Mouse (Mus musculus): ENCODE measurements at regions not wholly inside any gene's neighbourhood (a gene's known extent, or its start where the extent isn't known, plus 50 kb on each side); places are given as distances from the start of the nearest gene placed in this dataset.

- no peak for ATAC-seq (replicated peaks; ENCODE audit: poor library complexity, severe bottlenecking)
These were observed 53.9 kb upstream of the Rasgef1b start for GRCm38 (mm10) chr5:99782806-99783205.

DNA sequence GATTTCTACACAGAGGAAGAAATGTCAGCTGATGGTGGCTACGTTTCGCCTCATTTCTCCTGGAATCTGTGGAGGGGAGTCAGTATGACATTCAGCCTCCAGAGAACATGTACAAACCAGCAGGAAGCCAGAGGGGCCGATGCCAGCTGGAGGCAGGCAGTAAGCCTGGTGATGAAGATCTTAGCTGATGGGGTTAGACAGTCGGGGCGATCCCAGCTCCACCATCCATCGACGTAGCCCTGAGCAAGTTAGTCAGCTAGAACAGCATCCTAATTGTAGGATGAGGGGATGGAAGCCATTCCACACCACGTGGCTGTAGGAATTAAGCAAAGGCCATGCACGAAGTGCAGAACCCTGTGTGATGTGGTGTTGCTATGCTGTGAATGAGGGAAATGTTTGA, 57.0 kb upstream of the Rasgef1b start:
- ATAC-seq (replicated peaks; ENCODE audit: poor library complexity, severe bottlenecking) = no peak

DNA sequence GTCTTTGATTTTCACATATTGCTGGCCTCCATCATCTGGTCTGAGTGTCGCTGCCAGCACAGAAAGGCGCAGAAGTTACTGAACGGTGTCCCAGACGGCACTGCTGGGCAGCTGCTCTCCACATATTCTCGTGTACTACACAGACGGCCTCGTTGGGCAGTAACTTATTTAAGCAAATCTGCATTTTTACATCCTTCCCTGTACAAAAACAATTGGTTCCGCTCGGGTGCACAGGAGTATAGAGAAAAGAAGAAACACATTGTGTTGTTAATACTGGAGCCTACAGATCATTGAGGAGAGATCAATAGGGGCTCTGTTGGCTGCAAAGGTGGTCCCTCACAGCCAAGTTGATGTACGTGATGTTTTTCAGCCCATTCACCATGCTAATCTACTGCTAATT, 58.4 kb upstream of the Rasgef1b start:
- no peak for ATAC-seq (replicated peaks; ENCODE audit: poor library complexity, severe bottlenecking)

DNA sequence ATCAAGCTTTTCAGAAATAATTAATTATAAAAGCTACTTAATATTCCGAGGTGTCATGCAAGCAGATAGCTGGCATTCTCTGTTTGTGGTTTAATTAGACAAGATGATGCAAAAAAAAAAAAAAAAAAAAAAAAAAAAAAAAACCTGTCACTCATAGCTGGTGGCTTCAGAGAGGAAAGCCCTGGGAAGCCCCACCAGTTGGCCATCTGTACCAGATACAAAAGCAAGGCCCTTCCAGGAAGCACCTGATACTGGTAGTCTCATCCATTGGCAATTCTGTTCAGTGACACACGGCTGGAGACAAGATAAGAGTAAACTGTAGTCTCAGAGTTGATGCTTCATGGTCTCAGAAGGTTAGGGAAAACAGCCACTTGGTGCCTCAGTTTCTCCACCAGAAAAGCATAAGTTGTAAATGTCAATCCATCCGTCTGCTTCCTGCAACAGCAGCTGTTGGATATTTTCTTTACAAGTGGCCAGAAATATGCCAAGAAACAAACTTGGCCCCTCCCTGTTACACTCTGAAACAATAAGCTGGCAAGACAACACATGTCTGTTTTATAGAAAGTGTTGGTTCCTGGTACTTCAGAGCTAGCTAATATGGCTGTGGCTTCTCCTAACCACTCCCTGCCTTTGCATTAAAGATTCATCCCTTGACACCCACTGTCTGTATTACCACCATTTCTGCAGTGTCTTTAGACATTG, 59.0 kb upstream of the Rasgef1b start:
- no peak for ATAC-seq (replicated peaks; ENCODE audit: poor library complexity, severe bottlenecking)

GRCm38 (mm10) chr5:99790733-99791132, 61.9 kb upstream of the Rasgef1b start:
- ATAC-seq (replicated peaks; ENCODE audit: poor library complexity, severe bottlenecking) = no peak

DNA sequence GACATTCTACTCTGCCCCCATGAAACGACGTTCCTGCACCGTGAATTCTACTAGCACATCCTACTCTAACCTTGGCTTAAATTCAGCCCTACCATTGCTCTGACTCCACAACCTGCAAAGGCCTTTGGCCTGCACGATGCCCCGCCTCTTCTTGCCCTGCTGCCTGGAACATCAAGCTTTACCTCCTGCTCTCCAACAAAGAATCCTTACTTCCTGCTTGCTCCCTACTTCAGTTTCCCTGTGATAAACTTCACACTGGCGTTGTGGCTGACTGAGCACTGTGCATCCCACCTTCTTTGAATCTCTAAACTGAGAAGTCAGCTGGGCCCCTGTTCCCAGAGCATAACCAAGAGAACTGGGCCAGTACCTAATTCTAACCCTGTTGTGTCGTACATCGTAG, 71.7 kb upstream of the Rasgef1b start:
- ATAC-seq (replicated peaks; ENCODE audit: poor library complexity, severe bottlenecking) = no peak

DNA sequence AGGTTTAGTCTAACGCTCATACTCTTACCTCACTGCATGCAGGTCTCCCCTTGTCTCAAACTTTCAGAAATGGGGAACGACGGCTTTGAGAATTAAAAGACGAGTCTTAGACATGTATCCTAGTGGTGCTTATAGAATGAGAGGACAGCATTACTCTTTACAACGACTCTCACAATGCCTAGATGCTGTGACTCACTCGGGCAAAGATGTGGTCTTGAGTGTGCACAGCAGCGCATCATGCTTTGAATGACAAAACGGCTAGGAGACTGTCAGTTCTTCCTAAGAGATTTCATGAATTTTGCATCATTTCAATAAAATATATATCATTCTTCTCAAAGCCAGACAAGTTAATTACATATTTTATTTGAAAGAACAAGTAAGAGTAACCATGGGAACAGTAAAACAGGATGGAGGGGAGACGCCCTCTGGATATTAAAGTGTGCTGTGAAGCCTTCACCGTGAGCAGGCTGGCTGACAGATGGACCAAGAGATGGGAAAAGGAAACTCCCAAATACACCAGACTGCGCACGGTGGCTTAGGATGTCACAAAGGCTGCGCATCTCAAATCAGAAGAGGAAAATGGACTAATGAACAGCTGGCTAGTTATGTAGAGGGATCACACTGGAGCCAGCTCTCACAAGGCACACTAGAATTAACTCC, 73.1 kb upstream of the Rasgef1b start:
- no peak for ATAC-seq (replicated peaks; ENCODE audit: poor library complexity, severe bottlenecking)

GRCm38 (mm10) chr5:99826861-99827260, 79.2 kb upstream of the Vamp9 start:
- no peak for ATAC-seq (replicated peaks; ENCODE audit: poor library complexity, severe bottlenecking)

GRCm38 (mm10) chr5:99828516-99828915, 77.5 kb upstream of the Vamp9 start:
- peak; percentile 55 for ATAC-seq (replicated peaks; ENCODE audit: poor library complexity, severe bottlenecking)

- no peak for ATAC-seq (replicated peaks; ENCODE audit: poor library complexity, severe bottlenecking)
These were observed 67.7 kb upstream of the Vamp9 start for GRCm38 (mm10) chr5:99838236-99838775.

DNA sequence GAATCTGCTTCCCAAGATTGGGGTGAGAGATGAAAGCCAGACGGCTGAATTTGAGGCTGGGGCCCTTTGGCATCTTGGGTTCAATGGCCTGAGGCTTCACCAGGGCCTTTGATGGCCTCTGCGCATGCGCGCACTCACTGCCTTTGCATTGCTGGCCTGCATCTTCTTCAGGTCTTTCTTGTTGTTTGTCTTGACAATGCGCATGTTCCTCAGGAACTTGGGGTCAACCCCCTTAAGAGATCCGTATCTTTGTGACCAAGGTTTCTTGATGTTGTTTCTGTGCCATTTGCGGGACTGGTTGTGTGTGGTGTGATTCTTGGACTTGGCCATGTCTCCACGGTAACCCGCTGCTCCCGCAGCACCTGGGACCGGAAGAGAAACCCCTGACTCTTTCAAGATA, 66.4 kb upstream of the Vamp9 start:
- no peak for ATAC-seq (replicated peaks; ENCODE audit: poor library complexity, severe bottlenecking)

GRCm38 (mm10) chr5:99840884-99841283, 65.2 kb upstream of the Vamp9 start:
- no peak for ATAC-seq (replicated peaks; ENCODE audit: poor library complexity, severe bottlenecking)

DNA sequence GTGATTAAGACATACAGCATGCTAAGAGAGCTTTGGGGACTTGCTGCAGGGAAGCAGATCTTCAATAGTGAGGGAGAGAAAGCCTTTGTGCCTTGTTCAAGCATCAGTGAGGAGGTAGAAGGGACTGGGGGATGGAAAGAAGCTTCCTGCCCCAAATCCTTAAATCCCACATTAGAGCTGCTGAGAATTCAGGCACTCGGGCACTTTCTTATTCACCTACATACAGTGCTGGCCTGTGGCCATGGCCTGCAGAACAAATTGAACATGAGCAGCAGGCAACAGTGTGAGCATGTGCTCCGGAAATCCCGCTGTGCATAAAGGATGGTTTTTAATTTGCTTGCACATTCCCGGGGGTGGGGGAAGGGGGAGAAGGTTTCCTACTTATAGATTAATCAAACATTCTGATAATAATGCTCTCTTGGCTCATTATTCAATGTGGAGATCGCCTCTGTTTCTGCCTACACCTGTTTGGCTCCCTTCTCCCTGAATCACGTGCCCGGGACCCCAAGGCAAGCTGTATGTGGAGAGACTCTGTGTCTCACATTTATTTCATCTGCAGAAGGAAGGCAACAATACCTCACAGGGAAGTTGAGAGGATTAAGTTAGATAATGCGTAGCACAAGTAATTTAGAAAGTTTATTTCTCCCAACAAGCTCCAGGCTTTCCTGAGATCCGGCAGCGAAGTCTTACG, 60.3 kb upstream of the Vamp9 start:
- ATAC-seq (replicated peaks; ENCODE audit: poor library complexity, severe bottlenecking) = no peak

DNA sequence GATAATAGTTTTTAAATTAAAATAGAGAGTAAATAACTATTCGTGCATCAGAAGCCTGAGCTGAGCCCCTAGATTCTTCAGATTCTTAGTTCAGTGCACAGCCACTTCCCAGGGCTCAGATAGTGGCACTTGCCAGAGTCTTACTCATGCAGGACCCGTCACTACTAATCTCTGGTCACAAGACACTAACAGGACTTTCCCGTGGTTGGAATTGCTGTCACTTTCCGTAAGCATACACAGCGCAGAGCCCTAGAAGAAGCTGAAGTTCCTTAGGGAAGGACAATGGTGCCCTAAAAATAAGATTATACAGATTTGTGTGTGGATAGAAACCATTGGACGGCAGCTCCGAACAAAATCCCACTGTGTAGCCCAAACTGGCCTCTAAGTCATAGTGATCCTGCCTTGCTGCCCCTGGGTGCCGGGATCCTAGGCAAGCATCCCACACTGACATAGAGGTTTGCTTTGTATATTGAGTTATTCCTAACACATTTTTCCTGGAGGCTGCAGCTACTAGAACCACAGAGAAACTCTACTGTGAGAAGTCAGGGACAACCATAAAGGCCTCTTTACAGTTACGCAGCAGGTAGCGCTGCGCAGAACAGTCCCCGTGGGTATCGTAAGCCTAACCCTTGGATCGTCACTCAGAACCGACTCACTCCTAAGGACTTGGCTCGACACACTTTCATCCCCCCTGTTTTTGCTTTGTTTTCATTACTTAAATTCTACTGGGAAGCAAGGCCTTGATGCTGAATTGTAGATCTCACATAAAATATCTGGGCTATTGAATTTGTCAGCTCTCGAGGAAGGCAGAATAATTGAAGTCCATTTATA, 57.7 kb upstream of the Vamp9 start:
- no peak for ATAC-seq (replicated peaks; ENCODE audit: poor library complexity, severe bottlenecking)

DNA sequence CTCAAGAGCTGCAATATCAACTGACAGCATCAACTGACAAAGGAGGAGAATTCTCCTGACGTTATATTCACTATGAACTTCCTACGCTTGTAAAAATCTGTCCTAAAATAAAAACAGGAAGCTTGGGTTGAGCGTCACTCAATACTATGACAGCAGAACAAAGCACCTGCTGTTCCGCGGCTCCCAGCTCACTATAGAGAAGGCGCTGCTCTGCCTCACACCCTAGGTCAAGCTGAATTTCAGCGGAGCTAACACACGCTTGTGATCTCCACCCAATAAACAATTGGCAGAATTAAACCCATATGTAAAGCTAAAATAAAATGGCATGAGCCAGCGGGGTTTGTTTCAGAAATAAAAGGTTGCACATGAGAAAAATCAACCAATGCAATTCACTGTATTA, 57.1 kb upstream of the Vamp9 start:
- ATAC-seq (replicated peaks; ENCODE audit: poor library complexity, severe bottlenecking) = no peak

DNA sequence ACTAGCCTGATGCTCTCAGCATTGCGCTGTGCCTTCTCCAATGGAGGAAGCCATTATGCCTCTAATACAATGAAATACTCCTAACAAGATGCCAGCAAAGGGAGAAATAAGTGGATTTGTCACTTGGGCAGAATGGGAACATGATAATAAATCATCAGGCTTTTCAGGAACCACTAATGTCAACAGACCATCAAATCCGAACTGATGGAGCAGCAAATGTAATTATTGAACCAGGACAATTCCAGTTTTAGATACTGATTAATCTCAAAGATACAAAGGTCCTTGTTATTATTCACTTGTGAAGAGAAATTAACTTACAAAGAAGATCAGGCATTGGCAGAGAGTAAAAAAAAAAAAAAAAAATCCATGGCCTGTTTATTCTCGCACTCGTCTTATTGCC, 53.7 kb upstream of the Vamp9 start:
- ATAC-seq (replicated peaks; ENCODE audit: poor library complexity, severe bottlenecking) = no peak
